Mouse (Mus musculus) thymus, postnatal 25 days (tissue): Measurements from ENCODE around the gene Polr2g.
"Not testable (repeated sequence)": the region's sequence is repeated elsewhere in the genome, so short reads cannot be mapped to it uniquely, and the experiment has no call there.

Source experiments
- DNase-seq: peaks from one replicate; pipeline ENCODE4 v3.0.0; 2022

The Polr2g gene

DNA sequence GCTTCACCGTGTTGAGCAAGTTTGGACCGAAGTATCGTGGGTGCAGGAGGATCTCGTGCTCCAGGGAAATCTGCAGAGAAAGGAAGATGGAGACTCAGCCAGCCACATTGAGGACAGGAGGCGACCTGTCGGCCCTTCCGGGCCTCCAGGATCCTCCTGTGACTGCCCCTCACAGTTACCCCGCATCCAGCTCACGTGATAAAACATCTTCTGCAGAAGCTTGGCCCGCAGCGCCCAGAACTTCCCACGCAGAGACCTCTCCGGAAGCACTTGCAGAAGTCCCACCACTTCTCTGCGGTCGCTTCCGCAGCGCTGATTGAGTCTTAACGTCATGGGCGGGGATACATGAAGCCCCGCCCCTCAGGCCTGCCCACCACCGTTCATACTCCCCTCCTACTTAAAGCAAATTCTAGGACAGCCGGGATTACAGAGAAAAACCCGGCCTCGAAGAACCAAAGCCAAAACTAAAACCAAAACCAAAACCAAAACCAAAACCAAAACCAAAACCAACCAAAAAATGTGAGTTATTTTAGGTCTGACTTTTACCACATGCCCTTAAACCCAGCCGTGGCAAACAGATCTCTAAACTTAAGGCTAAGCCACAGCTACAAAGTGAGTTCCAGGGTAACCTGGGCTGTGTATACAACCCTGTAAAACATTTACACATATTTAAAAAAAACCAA lies at the start of gene Polr2g:
Gene Polr2g, minus strand, starts transcription at position 314 of the 683 bp plus-strand sequence.
- peak; percentile 89 for DNase-seq

DNA sequence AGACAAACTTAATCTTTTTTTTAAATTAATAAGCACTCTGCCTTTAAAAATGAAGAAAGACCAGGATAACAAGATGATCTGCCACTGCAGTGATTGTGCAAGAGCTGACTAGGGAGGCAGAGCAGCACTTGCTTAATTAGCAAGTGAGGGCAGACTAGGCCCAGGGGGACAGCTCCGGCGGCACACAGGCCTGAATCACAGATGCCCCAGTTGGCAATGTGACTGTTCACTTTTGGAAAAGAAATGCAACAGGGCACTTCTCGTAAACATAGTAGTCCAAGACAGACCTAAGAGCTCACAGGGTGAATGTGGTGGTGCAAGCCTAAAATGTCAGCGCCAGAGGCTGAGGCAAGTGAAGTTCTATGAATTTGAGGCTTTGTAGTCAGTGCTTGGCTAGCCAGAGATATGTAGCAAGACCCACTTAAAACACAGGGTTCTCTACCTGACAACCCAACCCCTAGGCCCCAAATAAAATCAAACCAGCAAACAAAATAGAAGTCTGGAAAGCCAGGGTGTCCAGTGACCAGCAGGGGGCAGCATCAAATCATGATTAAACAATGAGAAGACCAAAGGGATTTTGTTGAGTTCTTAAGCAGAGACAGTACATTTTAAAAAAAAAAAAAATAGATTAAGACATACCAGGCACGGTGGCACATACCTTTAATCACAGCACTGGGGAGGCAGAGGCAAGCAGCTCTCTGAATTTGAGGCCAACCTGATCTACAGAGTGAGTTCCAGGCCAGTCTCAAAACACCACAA lies 46.2 kb upstream of the Polr2g start:
- peak; percentile 76 for DNase-seq

- no peak for DNase-seq
Observed at GRCm38 (mm10) chr19:8842961-8843360, 44.6 kb upstream of the Polr2g start.

- no peak for DNase-seq
Observed at GRCm38 (mm10) chr19:8841012-8841411, 42.6 kb upstream of the Polr2g start.

GRCm38 (mm10) chr19:8839908-8840791 lies 41.8 kb upstream of the Polr2g start:
- peak; percentile 62 for DNase-seq

GRCm38 (mm10) chr19:8839103-8839907 lies 40.9 kb upstream of the Polr2g start, which contains the start of gene Gng3:
Gng3 (minus strand) TSS chr19:8839194.
- DNase-seq: no peak

DNA sequence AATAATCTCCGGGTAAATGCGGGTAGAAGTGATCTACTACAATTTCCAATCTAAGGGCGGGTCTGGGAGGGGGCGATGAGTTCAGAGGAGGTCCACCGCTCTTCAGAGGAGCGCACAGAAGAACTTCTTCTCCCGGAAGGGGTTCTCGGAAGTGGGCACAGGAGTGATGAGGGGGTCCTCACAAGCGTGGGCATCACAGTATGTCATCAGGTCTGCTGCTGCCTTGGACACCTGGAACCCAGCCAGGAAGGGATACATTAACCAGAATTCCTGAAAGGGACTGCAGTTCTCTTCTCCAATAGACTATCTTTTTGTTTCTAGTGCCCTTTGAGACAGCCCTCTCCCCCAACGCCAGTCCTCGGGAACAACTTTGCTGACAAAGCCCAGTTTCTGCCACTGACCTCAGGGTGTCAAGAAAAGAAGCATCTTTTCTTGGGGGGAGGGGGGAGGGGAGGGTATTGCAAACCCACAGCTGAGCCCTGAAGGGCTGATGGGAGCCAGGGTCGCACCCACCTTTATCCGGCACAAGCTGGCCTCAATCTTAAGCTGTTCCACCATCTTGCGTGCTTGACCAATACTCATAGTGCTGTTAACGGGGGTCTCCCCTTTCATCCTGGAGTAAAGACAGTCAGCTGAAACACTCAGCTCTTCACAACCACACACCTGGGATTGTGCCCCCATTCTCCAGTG lies 39.8 kb upstream of the Polr2g start:
- peak; percentile 30 for DNase-seq

GRCm38 (mm10) chr19:8837251-8837791 lies 38.9 kb upstream of the Polr2g start, which contains the start of gene Bscl2:
Bscl2 (plus strand) TSS chr19:8837467.
- peak; percentile 87 for DNase-seq

DNA sequence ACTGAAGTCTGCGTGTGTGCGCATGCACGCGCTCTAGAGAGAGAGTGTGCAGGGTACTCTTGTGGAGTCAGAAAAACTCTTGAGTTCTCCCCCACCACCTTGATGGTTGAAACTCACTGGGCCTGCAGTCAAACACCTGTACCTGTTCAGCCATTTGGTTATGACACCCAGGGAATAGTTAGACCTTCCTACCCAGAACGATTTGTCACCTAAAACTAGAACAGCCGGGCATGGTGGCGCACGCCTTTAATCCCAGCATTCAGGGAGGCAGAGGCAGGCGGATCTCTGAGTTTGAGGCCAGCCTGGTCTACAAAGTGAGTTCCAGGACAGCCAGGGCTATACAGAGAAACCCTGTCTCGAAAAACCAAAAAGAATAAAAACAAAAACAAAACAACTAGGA lies 38.0 kb upstream of the Polr2g start:
- DNase-seq: not testable (repeated sequence)

- DNase-seq: no peak
Observed at GRCm38 (mm10) chr19:8832971-8833370, 34.6 kb upstream of the Polr2g start.

DNA sequence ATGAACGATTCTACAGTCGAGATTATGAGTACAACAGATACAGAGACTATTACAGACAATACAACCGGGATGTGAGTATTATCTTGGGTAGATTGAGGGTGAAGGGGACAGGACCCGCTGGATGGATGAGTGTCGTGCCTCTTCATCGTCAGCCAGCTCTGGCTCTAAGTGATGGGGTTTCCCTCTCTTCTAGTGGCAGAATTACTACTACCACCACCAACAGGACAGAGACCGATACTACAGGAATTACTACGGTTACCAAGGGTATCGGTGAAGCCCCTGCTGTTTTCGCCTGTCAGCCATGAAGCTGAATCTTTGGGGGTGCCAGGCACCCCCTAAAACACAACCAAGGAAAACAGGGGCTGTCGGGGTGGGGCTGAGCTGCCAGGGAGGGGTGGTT lies 32.9 kb upstream of the Polr2g start:
- no peak for DNase-seq

DNA sequence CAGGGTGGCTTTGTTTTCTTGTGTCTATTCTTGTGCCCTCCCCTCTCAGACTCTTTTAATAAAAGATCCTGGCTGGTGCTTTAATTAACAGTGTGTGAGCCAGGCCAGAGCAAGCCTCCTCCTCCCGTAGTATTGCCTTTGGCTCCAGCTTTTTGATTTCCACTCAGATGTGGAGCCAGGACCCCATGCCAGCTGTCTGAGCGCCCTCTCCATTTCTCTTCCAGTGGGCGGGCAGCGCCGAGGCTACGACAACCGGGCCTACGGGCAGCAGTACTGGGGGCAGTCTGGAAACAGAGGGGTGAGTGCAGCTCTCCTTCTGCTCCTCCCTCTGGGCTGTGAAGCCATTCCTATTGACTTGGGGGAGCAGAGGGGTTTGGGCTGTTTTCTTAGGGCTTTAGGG lies 32.3 kb upstream of the Polr2g start:
- DNase-seq: no peak

GRCm38 (mm10) chr19:8829660-8830059 lies 31.3 kb upstream of the Polr2g start, which contains the start of gene AC129217.1:
AC129217.1 (plus strand) TSS chr19:8829773.
- DNase-seq: no peak

- no peak for DNase-seq
Observed at GRCm38 (mm10) chr19:8822696-8823095, 24.3 kb upstream of the Polr2g start.

GRCm38 (mm10) chr19:8821146-8821545 lies 22.8 kb upstream of the Polr2g start:
- DNase-seq: no peak

- DNase-seq: no peak
Observed at GRCm38 (mm10) chr19:8820424-8820956, 22.1 kb upstream of the Polr2g start.

DNA sequence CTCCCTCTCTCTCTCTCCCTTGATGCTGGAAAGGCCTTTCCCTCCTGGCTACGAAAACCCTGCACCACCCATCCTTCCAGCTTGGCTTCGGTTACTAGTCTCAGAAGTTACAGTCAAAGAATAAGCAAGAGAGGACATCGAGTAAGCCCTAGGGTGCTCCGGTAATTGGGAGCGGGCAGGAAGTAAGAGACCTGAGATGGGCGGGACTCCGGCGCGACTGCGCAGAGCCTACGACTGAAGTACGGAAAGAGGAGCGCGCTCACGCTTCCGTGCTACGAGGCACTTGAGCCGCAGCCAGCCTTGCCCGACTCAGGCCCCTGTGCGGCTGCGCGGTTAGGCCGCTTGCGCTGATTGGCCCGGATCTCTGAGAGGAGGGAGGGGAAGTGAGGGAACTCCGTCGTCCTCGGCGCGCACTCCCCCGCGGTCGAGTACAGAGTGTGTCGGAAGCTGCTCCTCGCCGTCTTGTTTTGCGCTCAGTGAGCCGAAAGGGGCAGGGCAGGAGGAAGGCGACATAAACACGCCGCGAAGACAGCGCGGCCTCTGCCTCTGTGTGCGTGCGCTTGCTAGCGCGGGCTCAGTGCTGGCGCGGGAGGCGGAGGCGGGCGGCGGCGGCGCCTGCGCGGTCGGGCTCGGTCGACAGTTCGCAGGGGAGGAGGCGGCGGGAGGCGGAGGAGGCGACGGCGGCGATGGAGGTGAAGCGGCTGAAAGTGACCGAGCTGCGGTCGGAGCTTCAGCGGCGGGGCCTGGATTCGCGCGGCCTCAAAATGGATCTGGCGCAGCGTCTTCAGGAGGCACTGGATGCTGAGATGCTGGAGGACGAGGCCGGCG lies 21.4 kb upstream of the Polr2g start, which contains the start of gene Hnrnpul2:
Gene Hnrnpul2, plus strand, starts transcription at position 415 of the 828 bp plus-strand sequence.
- peak; percentile 97 for DNase-seq

GRCm38 (mm10) chr19:8818801-8819595 lies 20.6 kb upstream of the Polr2g start, which contains the start of gene Ttc9c:
Ttc9c (minus strand) TSS chr19:8819333.
- DNase-seq: peak; percentile 92

DNA sequence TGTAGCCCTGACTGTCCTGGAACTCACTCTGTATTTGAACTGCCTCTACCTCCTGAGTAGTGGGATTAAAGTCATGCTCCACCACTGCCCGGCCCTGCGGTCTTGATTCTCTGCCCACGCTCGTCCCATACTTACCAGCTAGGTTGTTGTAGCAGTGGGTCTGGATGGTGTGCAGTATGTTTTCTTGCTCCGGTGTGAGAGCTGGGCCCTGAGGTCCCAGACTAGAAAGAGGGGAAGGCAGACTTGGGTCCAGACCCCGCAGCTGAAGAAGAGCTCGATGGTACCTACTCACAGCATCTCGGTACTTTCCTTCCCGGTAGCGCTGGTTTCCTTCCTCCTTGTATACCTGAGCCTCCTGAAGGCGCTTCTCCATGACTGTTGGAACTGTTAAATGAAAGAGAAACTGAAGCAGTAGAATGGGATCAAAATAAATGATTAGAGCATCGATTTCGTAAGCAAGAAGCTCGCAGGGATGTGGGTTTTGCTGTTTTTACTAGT lies 20.0 kb upstream of the Polr2g start:
- DNase-seq: no peak
